In the genomic region with DNA sequence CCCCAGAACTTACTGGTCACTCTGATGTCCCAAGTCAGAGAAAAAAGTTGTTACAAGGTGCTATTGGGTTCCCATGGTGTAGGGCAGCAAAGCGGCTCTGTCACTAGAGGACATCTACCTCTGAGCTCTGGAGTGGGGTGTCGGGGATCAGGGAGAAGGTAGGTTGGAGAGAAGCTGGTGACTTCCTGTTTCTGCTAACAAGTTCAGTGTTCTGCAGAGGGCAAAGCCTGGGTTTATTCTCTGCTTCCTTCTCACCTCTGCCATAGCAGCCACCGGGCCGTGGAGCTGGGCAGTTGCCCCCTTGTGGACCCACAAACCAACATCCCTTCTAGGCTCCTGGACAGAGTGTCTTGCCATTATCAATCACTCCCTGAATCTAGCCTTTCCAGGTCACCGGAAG, we compare ENCODE assay signal across 1 mouse cellular context.
TF ChIP-seq lines count a peak whose summit lies in the region.

No protein-coding gene starts in this region.

TF ChIP-seq in MEL, 35 proteins besides CTCF, POLR2A, EP300 and RAD21 (continued from another document):
- no peak for TF ChIP-seq CHD2 (IDR thresholded peaks at IDR 0.05; ENCODE audit: low read length)
- no peak for TF ChIP-seq POLR2AphosphoS5 (IDR thresholded peaks at IDR 0.05; ENCODE audit: borderline replicate concordance, low read depth, low read length)
- no peak for TF ChIP-seq SMC3 (IDR thresholded peaks at IDR 0.05; ENCODE audit: low read depth, low read length)
- TF ChIP-seq RCOR1 (IDR thresholded peaks at IDR 0.05; ENCODE audit: low read depth, low read length), result no peak
- TF ChIP-seq HCFC1 (IDR thresholded peaks at IDR 0.05; ENCODE audit: low read depth, low read length), result no peak
- no peak for TF ChIP-seq GATA1 (IDR thresholded peaks at IDR 0.05; ENCODE audit: low read depth, low read length)
- TF ChIP-seq JUND (IDR thresholded peaks at IDR 0.05; ENCODE audit: low read depth, low read length), result no peak
- TF ChIP-seq MYC (IDR thresholded peaks at IDR 0.05; ENCODE audit: low read depth, low read length), result no peak
